Mouse (Mus musculus) hindbrain, embryonic 14.5 days (tissue): ENCODE measurements around the gene Zbed5. TPM values are rescaled to one million over a fixed set of nuclear protein-coding genes. Genes with fewer than 3 reads are reported as not detected.
"Not testable (repeated sequence)": the region's sequence is repeated elsewhere in the genome, so short reads cannot be mapped to it uniquely, and the experiment has no call there.

ENCODE experiments used
- ATAC-seq: fragments of 200-750 bp; cut with Nextera tagmentation; 2 replicates; pipeline ENCODE4 v1.8.0; 2017; ENCODE audit warnings: moderate number of reproducible peaks, mild to moderate bottlenecking, moderate TSS enrichment, moderate library complexity; ENCODE audit not compliant: low FRiP score
- DNase-seq: peaks from one replicate; pipeline ENCODE4 v3.0.0-alpha.2; 2015; ENCODE audit warnings: low spot score
- H3K27ac ChIP-seq: fragments of 300-500 bp; sonication (generic); 2 replicates; pipeline ENCODE4 v1.5.1; 2014; ENCODE audit warnings: mild to moderate bottlenecking, moderate library complexity
- H3K27me3 ChIP-seq: fragments of 300-500 bp; sonication (generic); 2 replicates; pipeline ENCODE4 v1.6.1; 2014; ENCODE audit warnings: mild to moderate bottlenecking, low read length, mixed read lengths; ENCODE audit not compliant: control insufficient read depth, insufficient read depth
- H3K36me3 ChIP-seq: fragments of 300-500 bp; sonication (generic); replicated peaks from 2 replicates; pipeline ENCODE4 v1.6.1; 2014; ENCODE audit not compliant: control insufficient read depth, insufficient read depth
- H3K4me1 ChIP-seq: fragments of 300-500 bp; sonication (generic); replicated peaks from 2 replicates; pipeline ENCODE4 v1.6.1; 2014; ENCODE audit warnings: antibody characterized with exemption, low read length, mixed read lengths; ENCODE audit not compliant: control insufficient read depth, insufficient read depth
- H3K4me2 ChIP-seq: fragments of 300-500 bp; sonication (generic); replicated peaks from 2 replicates; pipeline ENCODE4 v1.6.1; 2014; ENCODE audit warnings: mild to moderate bottlenecking, moderate library complexity
- H3K4me3 ChIP-seq: fragments of 300-500 bp; sonication (generic); replicated peaks from 2 replicates; pipeline ENCODE4 v1.5.1; 2014; ENCODE audit warnings: mild to moderate bottlenecking, low read length
- H3K9ac ChIP-seq: fragments of 300-500 bp; sonication (generic); 2 replicates; pipeline ENCODE4 v1.6.1; 2014
- H3K9me3 ChIP-seq: fragments of 300-500 bp; sonication (generic); 2 replicates; pipeline ENCODE4 v1.6.1; 2016; ENCODE audit warnings: low read length; ENCODE audit not compliant: control insufficient read depth
- WGBS: fragments of 180-500 bp; shearing (Covaris S2); extraction: QIAGEN DNeasy Blood & Tissue Kit; methylation state at CpG from one replicate; pipeline ENCODE4 v1.1.7; 2014; 5-methylcytosine and 5-hydroxymethylcytosine counted together
- polyA plus RNA-seq: library from polyadenylated mRNA; unstranded; fragments of >200 nt; fragmentation: Nextera tagmentation; extraction: Ambion mirVana; gene quantifications from 2 replicates; pipeline ENCODE4 v1.2.1, GENCODE M21; 2014

Zbed5 gene
- polyA plus RNA-seq, 1 experiment from 2014 or later: 16.4 TPM

- peak within 1 kb of the TSS; percentile 80 for H3K4me2 ChIP-seq
- peak; percentile 96 for ATAC-seq
- peak; percentile 99 for DNase-seq
- H3K27me3 ChIP-seq: no peaks in the 10 kb centered on the region
- H3K4me1 ChIP-seq: peaks cover 6% of the 10 kb centered on the region
- H3K9ac ChIP-seq: peak within 1 kb of the TSS; percentile 87
- H3K36me3 ChIP-seq: no peaks in the 10 kb centered on the region; the same call in 1 of the 2 replicates
- H3K27ac ChIP-seq: peak within 1 kb of the TSS; percentile 66
- H3K4me3 ChIP-seq: peak within 1 kb of the TSS; percentile 85
- no peaks in the 10 kb centered on the region for H3K9me3 ChIP-seq
- WGBS: under 1% methylated on average over 57 of the region's 59 CpGs
These were observed 46.0 kb downstream of the Zbed5 start, which contains the start of gene Vkorc1l1 for GRCm38 (mm10) chr5:129941495-129942045. TSS of gene Vkorc1l1 (plus strand) at chr5:129941970.

DNA sequence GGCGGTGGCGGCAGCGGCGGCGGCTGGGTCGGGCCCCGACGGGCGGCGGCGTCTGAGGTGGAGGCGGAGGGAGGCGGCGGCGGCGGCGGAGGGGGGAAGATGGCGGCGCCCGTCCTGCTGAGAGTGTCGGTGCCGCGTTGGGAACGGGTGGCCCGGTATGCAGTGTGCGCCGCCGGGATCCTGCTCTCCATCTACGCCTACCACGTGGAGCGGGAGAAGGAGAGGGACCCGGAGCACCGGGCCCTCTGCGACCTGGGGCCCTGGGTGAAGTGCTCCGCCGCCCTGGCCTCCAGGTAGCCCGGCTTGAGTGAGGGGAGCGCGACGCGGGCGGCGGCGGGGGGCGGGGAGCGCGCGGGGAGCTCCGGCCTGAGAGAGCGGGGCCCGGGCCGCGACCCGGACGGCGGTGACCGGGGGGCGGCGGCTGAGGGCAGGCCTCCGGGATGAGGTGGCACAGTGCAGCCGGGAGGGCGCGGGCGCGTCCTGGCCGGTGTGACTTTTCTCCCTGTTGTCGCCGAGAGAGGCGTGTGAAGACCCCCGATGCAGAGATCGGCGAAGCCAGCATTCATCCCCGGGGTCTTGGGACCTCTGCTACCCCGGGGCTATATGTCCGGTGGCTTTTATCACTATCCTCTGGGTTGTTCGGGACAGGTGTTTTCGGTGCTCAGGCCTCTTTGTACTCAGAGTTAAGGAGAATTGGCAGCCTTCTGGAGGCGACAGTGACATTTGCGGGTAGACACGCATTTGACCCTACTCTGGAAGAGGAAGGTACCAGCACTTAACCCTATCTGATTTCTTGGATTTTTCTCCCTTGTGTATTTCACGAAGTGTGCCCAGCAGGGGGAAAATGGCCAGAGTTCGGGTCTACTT, 46.8 kb downstream of the Zbed5 start:
- not testable (repeated sequence) for H3K4me1 ChIP-seq, H3K9me3 ChIP-seq, H3K36me3 ChIP-seq, H3K27me3 ChIP-seq
- Histone ChIP-seq H3K9ac (peak overlapping the region; percentile 87), H3K27ac (peak overlapping the region; percentile 57), H3K4me3 (peak overlapping the region; percentile 85), H3K4me2 (peak overlapping the region; percentile 80)
- ATAC-seq (peak; percentile 61), DNase-seq (peak; percentile 34)
- WGBS: under 1% methylated on average over 33 of the region's 82 CpGs

- H3K4me1 ChIP-seq: peaks cover 6% of the 10 kb centered on the region
- H3K9ac ChIP-seq: no peak overlapping the region
- WGBS: 90% methylated on average over 1 of the region's 1 CpGs
- no peak overlapping the region for H3K4me3 ChIP-seq
- no peaks in the 10 kb centered on the region; the same call in 1 of the 2 replicates for H3K36me3 ChIP-seq
- H3K9me3 ChIP-seq: no peaks in the 10 kb centered on the region
- H3K27ac ChIP-seq: no peak overlapping the region
- H3K4me2 ChIP-seq: 0 out of 2 replicates have a peak overlapping the region, but pooled peaks have one; percentile 2
- no peaks in the 10 kb centered on the region for H3K27me3 ChIP-seq
- ATAC-seq (no peak), DNase-seq (no peak)
These were observed 47.9 kb downstream of the Zbed5 start for GRCm38 (mm10) chr5:129943402-129943801.

GRCm38 (mm10) chr5:129947528-129948033, 52.1 kb downstream of the Zbed5 start:
- Histone ChIP-seq H3K27ac (no peak overlapping the region), H3K36me3 (no peaks in the 10 kb centered on the region; the same call in 1 of the 2 replicates), H3K9me3 (no peaks in the 10 kb centered on the region), H3K9ac (no peak overlapping the region), H3K4me1 (peaks cover 6% of the 10 kb centered on the region), H3K27me3 (no peaks in the 10 kb centered on the region), H3K4me3 (no peak overlapping the region), H3K4me2 (no peak overlapping the region)
- WGBS: 89% methylated on average over 2 of the region's 2 CpGs
- ATAC-seq (no peak), DNase-seq (no peak)

- no peaks in the 10 kb centered on the region for H3K4me1 ChIP-seq
- DNase-seq: no peak
- H3K27me3 ChIP-seq: no peaks in the 10 kb centered on the region
- 95% methylated on average over 4 of the region's 4 CpGs for WGBS
- H3K4me3 ChIP-seq: no peak overlapping the region
- no peaks in the 10 kb centered on the region for H3K36me3 ChIP-seq
- ATAC-seq: no peak
- no peaks in the 10 kb centered on the region for H3K9me3 ChIP-seq
- no peak overlapping the region for H3K27ac ChIP-seq
- H3K9ac ChIP-seq: no peak overlapping the region
- no peak overlapping the region for H3K4me2 ChIP-seq
These were observed 56.6 kb downstream of the Zbed5 start for GRCm38 (mm10) chr5:129952143-129952542.

Other genes with a start within 250 kb of the Zbed5 start
- gene Zfp11, start 225.6 kb upstream of the Zbed5 start, polyA plus RNA-seq: 6.6 and 6.8 TPM in 2 replicates
- gene Sept14, start 187.2 kb upstream of the Zbed5 start, polyA plus RNA-seq: not detected in 2 replicates
- 169 and 184 TPM in 2 replicates for gene Mrps17, start 180.2 kb upstream of the Zbed5 start, polyA plus RNA-seq
- gene Nipsnap2, start 170.7 kb upstream of the Zbed5 start, polyA plus RNA-seq: 83.9 and 89.1 TPM in 2 replicates
- 31.3 and 33.6 TPM in 2 replicates for gene Psph, start 108.3 kb upstream of the Zbed5 start, polyA plus RNA-seq
- 28.5 and 29.1 TPM in 2 replicates for gene Sumf2, start 48.7 kb upstream of the Zbed5 start, polyA plus RNA-seq
- 704 and 793 TPM in 2 replicates for gene Chchd2, start 8.3 kb upstream of the Zbed5 start, polyA plus RNA-seq
- 0.13 and 0.72 TPM in 2 replicates for gene Phkg1, start 2.8 kb downstream of the Zbed5 start, polyA plus RNA-seq
- 3.4 and 3.8 TPM in 2 replicates for gene Nupr1l, start 12.8 kb downstream of the Zbed5 start, polyA plus RNA-seq
- gene Vkorc1l1, start 46.2 kb downstream of the Zbed5 start, polyA plus RNA-seq: 32.4 and 37.6 TPM in 2 replicates
- gene Gusb, start 107.3 kb downstream of the Zbed5 start, polyA plus RNA-seq: 36.4 and 37.0 TPM in 2 replicates
- 41.3 and 41.5 TPM in 2 replicates for gene Asl, start 133.5 kb downstream of the Zbed5 start, polyA plus RNA-seq
- 49.2 and 51.9 TPM in 2 replicates for gene Crcp, start 133.6 kb downstream of the Zbed5 start, polyA plus RNA-seq
- gene Tpst1, start 177.6 kb downstream of the Zbed5 start, polyA plus RNA-seq: 62.2 and 63.0 TPM in 2 replicates
- 15.3 and 18.1 TPM in 2 replicates for gene Kctd7, start 249.1 kb downstream of the Zbed5 start, polyA plus RNA-seq